Mouse (Mus musculus) embryonic facial prominence, embryonic 11.5 days (tissue): ENCODE data around the gene Frem2. TPM values are rescaled to one million over a fixed set of nuclear protein-coding genes. Genes with fewer than 3 reads are reported as not detected.

Experiments
- ATAC-seq: fragments of 200-750 bp; cut with Nextera tagmentation; replicated peaks from 2 replicates; pipeline ENCODE4 v1.8.0; 2017; ENCODE audit warnings: low read depth; ENCODE audit not compliant: insufficient number of reproducible peaks, low FRiP score, low TSS enrichment
- DNase-seq: peaks from one replicate; pipeline ENCODE4 v3.0.0-alpha.2; 2015; ENCODE audit warnings: low spot score
- H3K27ac ChIP-seq: fragments of 300-500 bp; sonication (generic); replicated peaks from 2 replicates; pipeline ENCODE4 v1.5.1; 2014; ENCODE audit warnings: mild to moderate bottlenecking, low read depth, low read length, control low read depth
- H3K27me3 ChIP-seq: fragments of 300-500 bp; sonication (generic); 2 replicates; pipeline ENCODE4 v1.6.1; 2014; ENCODE audit warnings: mild to moderate bottlenecking, low read length, moderate library complexity, mixed read lengths; ENCODE audit not compliant: control insufficient read depth, insufficient read depth
- H3K36me3 ChIP-seq: fragments of 300-500 bp; sonication (generic); replicated peaks from 2 replicates; pipeline ENCODE4 v1.6.1; 2014; ENCODE audit warnings: low read depth, mild to moderate bottlenecking, low read length, moderate library complexity, mixed read lengths; ENCODE audit not compliant: control insufficient read depth, insufficient read depth
- H3K4me1 ChIP-seq: fragments of 300-500 bp; sonication (generic); 2 replicates; pipeline ENCODE4 v1.6.1; 2014; ENCODE audit warnings: low read length, mixed read lengths; ENCODE audit not compliant: control insufficient read depth, insufficient read depth
- H3K4me2 ChIP-seq: fragments of 300-500 bp; sonication (generic); 2 replicates; pipeline ENCODE4 v1.6.1; 2014; ENCODE audit warnings: low read depth, mild to moderate bottlenecking, control low read depth, low read length, moderate library complexity
- H3K4me3 ChIP-seq: fragments of 300-500 bp; sonication (generic); 2 replicates; pipeline ENCODE4 v1.5.1; 2014; ENCODE audit warnings: low read depth, low read length, control low read depth
- H3K9ac ChIP-seq: fragments of 300-500 bp; sonication (generic); replicated peaks from 2 replicates; pipeline ENCODE4 v1.6.1; 2014; ENCODE audit warnings: mild to moderate bottlenecking, control low read depth, low read length
- H3K9me3 ChIP-seq: fragments of 300-500 bp; sonication (generic); replicated peaks from 2 replicates; pipeline ENCODE4 v1.6.1; 2016; ENCODE audit warnings: mild to moderate bottlenecking, low read length, inconsistent platforms, mixed read lengths; ENCODE audit not compliant: control insufficient read depth
- WGBS: fragments of 180-500 bp; shearing (Covaris S2); extraction: QIAGEN DNeasy Blood & Tissue Kit; methylation state at CpG from one replicate; pipeline ENCODE4 v1.1.7; 2014; 5-methylcytosine and 5-hydroxymethylcytosine counted together
- polyA plus RNA-seq: library from polyadenylated mRNA; unstranded; fragments of >200 nt; fragmentation: Nextera tagmentation; extraction: Ambion mirVana; gene quantifications from 2 replicates; pipeline ENCODE4 v1.2.1, GENCODE M21; 2014

Frem2 gene
- polyA plus RNA-seq, 1 experiment from 2014 or later = 4.4 TPM

GRCm38 (mm10) chr3:53530305-53530704 lies 126.8 kb downstream of the Frem2 start:
- H3K4me2 ChIP-seq = no peak overlapping the region
- H3K4me1 ChIP-seq = no peaks in the 10 kb centered on the region
- no peaks in the 10 kb centered on the region for H3K9me3 ChIP-seq
- no peak overlapping the region for H3K9ac ChIP-seq
- no peak for ATAC-seq
- no peak for DNase-seq
- H3K27ac ChIP-seq = no peak overlapping the region
- H3K4me3 ChIP-seq = no peak overlapping the region
- H3K27me3 ChIP-seq = no peaks in the 10 kb centered on the region
- 87% methylated on average over 6 of the region's 6 CpGs for WGBS
- H3K36me3 ChIP-seq = no peaks in the 10 kb centered on the region

- Histone ChIP-seq H3K4me3 (peak overlapping the region; percentile 18; the same call in 1 of the 2 replicates), H3K36me3 (no peaks in the 10 kb centered on the region), H3K4me1 (no peaks in the 10 kb centered on the region), H3K4me2 (peak overlapping the region; percentile 30; the same call in 1 of the 2 replicates), H3K27me3 (no peaks in the 10 kb centered on the region), H3K9ac (0 out of 2 replicates have a peak overlapping the region, but pooled peaks have one; percentile 5), H3K9me3 (no peaks in the 10 kb centered on the region), H3K27ac (no peak overlapping the region)
- 10% methylated on average over 21 of the region's 21 CpGs for WGBS
- peak; percentile 84 for DNase-seq
- ATAC-seq = no peak; the same call in 1 of the 2 replicates
Observed at GRCm38 (mm10) chr3:53525737-53526136, 131.4 kb downstream of the Frem2 start.

- 93% methylated on average over 10 of the region's 10 CpGs for WGBS
- ATAC-seq = no peak
Observed at GRCm38 (mm10) chr3:53522794-53523193, 134.4 kb downstream of the Frem2 start.

GRCm38 (mm10) chr3:53514221-53515065 lies 142.7 kb downstream of the Frem2 start:
- no peak overlapping the region for H3K4me3 ChIP-seq
- no peaks in the 10 kb centered on the region for H3K27me3 ChIP-seq
- H3K4me1 ChIP-seq = no peaks in the 10 kb centered on the region
- ATAC-seq = no peak
- no peaks in the 10 kb centered on the region for H3K36me3 ChIP-seq
- H3K9me3 ChIP-seq = no peaks in the 10 kb centered on the region
- H3K4me2 ChIP-seq = no peak overlapping the region
- no peak for DNase-seq
- WGBS = 85% methylated on average over 4 of the region's 4 CpGs
- no peak overlapping the region for H3K27ac ChIP-seq
- H3K9ac ChIP-seq = no peak overlapping the region

More at GRCm38 (mm10) chr3:53522794-53523193, 134.4 kb downstream of the Frem2 start:
- no peaks in the 10 kb centered on the region for H3K4me1 ChIP-seq
- no peak overlapping the region for H3K27ac ChIP-seq
- H3K9ac ChIP-seq = no peak overlapping the region
- no peaks in the 10 kb centered on the region for H3K27me3 ChIP-seq
- no peak overlapping the region for H3K4me2 ChIP-seq
- H3K9me3 ChIP-seq = no peaks in the 10 kb centered on the region
- no peaks in the 10 kb centered on the region for H3K36me3 ChIP-seq
- no peak overlapping the region for H3K4me3 ChIP-seq
- DNase-seq = no peak

GRCm38 (mm10) chr3:53513096-53513495 lies 144.1 kb downstream of the Frem2 start:
- no peaks in the 10 kb centered on the region for H3K36me3 ChIP-seq
- H3K27ac ChIP-seq = no peak overlapping the region
- H3K4me3 ChIP-seq = no peak overlapping the region
- no peaks in the 10 kb centered on the region for H3K4me1 ChIP-seq
- no peaks in the 10 kb centered on the region for H3K27me3 ChIP-seq
- no peaks in the 10 kb centered on the region for H3K9me3 ChIP-seq
- DNase-seq = no peak
- 49% methylated on average over 5 of the region's 5 CpGs for WGBS
- H3K9ac ChIP-seq = no peak overlapping the region
- no peak for ATAC-seq
- no peak overlapping the region for H3K4me2 ChIP-seq

GRCm38 (mm10) chr3:53502428-53502827 lies 154.7 kb downstream of the Frem2 start:
- Histone ChIP-seq H3K4me2 (no peak overlapping the region), H3K27me3 (no peaks in the 10 kb centered on the region), H3K27ac (no peak overlapping the region), H3K9me3 (no peaks in the 10 kb centered on the region), H3K4me1 (no peaks in the 10 kb centered on the region), H3K4me3 (no peak overlapping the region), H3K9ac (no peak overlapping the region), H3K36me3 (no peaks in the 10 kb centered on the region)
- ATAC-seq (no peak), DNase-seq (no peak)
- 78% methylated on average over 6 of the region's 6 CpGs for WGBS

- Histone ChIP-seq H3K4me3 (no peak overlapping the region), H3K4me1 (no peaks in the 10 kb centered on the region), H3K9me3 (no peaks in the 10 kb centered on the region), H3K9ac (no peak overlapping the region), H3K36me3 (no peaks in the 10 kb centered on the region), H3K4me2 (no peak overlapping the region), H3K27me3 (no peaks in the 10 kb centered on the region), H3K27ac (no peak overlapping the region)
- DNase-seq = no peak
- ATAC-seq = no peak
- 80% methylated on average over 6 of the region's 6 CpGs for WGBS
Observed at GRCm38 (mm10) chr3:53498351-53498905, 158.7 kb downstream of the Frem2 start.

- no peak within 1 kb of the TSS for H3K27ac ChIP-seq
- ATAC-seq (no peak), DNase-seq (no peak)
- H3K4me1 ChIP-seq = no peaks in the 10 kb centered on the region; the same call in 1 of the 2 replicates
- no peaks in the 10 kb centered on the region for H3K9me3 ChIP-seq
- no peaks in the 10 kb centered on the region for H3K36me3 ChIP-seq
- whole genome bisulfite sequencing = 72% methylated on average over 6 of the region's 6 CpGs
- H3K4me3 ChIP-seq = no peak within 1 kb of the TSS
- no peak within 1 kb of the TSS for H3K4me2 ChIP-seq
- H3K27me3 ChIP-seq = no peaks in the 10 kb centered on the region
- H3K9ac ChIP-seq = no peak within 1 kb of the TSS
Observed at GRCm38 (mm10) chr3:53488353-53488752, 168.8 kb downstream of the Frem2 start, which contains the start of gene Stoml3. Gene Stoml3 (plus strand): TSS chr3:53488653.
